Mouse (Mus musculus) lung, embryonic 14.5 days (tissue): ENCODE measurements around the gene Izumo1r. TPM values are rescaled to one million over a fixed set of nuclear protein-coding genes. Genes with fewer than 3 reads are reported as not detected.

Source experiments
- ATAC-seq: fragments of 200-750 bp; cut with Nextera tagmentation; 2 replicates; pipeline ENCODE4 v1.8.0; 2017; ENCODE audit warnings: mild to moderate bottlenecking, moderate TSS enrichment, moderate library complexity; ENCODE audit not compliant: insufficient read depth
- DNase-seq: peaks from one replicate; pipeline ENCODE4 v3.0.0-alpha.2; 2015
- H3K27ac ChIP-seq: fragments of 300-500 bp; sonication (generic); 2 replicates; pipeline ENCODE4 v1.5.1; 2014; ENCODE audit warnings: low read depth, mild to moderate bottlenecking, moderate library complexity
- H3K27me3 ChIP-seq: fragments of 300-500 bp; sonication (generic); 2 replicates; pipeline ENCODE4 v1.6.1; 2014; ENCODE audit warnings: low read length, control low read depth; ENCODE audit not compliant: insufficient read depth
- H3K36me3 ChIP-seq: fragments of 300-500 bp; sonication (generic); 2 replicates; pipeline ENCODE4 v1.6.1; 2014; ENCODE audit warnings: control low read depth; ENCODE audit not compliant: insufficient read depth
- H3K4me1 ChIP-seq: fragments of 300-500 bp; sonication (generic); 2 replicates; pipeline ENCODE4 v1.6.1; 2014; ENCODE audit warnings: antibody characterized with exemption, control low read depth; ENCODE audit not compliant: insufficient read depth
- H3K4me2 ChIP-seq: fragments of 300-500 bp; sonication (generic); 2 replicates; pipeline ENCODE4 v1.6.1; 2014; ENCODE audit warnings: mild to moderate bottlenecking
- H3K4me3 ChIP-seq: fragments of 300-500 bp; sonication (generic); 2 replicates; pipeline ENCODE4 v1.5.1; 2014; ENCODE audit warnings: low read depth, low read length
- H3K9ac ChIP-seq: fragments of 300-500 bp; sonication (generic); 2 replicates; pipeline ENCODE4 v1.6.1; 2014
- H3K9me3 ChIP-seq: fragments of 300-500 bp; sonication (generic); 2 replicates; pipeline ENCODE4 v1.6.1; 2016; ENCODE audit warnings: low read depth, low read length, control low read depth
- CTCF ChIP-seq: IDR thresholded peaks from 2 replicates; pipeline ENCODE4 v1.5.1; 2016; ENCODE audit warnings: antibody characterized with exemption, low read depth
- WGBS: fragments of 180-500 bp; shearing (Covaris S2); extraction: QIAGEN DNeasy Blood & Tissue Kit; methylation state at CpG from one replicate; pipeline ENCODE4 v1.1.7; 2014; 5-methylcytosine and 5-hydroxymethylcytosine counted together
- polyA plus RNA-seq: library from polyadenylated mRNA; unstranded; fragments of >200 nt; fragmentation: Nextera tagmentation; extraction: Ambion mirVana; gene quantifications from 2 replicates; pipeline ENCODE4 v1.2.1, GENCODE M21; 2014

The Izumo1r gene
- polyA plus RNA-seq, 1 experiment from 2014 or later: 0.34 TPM

DNA sequence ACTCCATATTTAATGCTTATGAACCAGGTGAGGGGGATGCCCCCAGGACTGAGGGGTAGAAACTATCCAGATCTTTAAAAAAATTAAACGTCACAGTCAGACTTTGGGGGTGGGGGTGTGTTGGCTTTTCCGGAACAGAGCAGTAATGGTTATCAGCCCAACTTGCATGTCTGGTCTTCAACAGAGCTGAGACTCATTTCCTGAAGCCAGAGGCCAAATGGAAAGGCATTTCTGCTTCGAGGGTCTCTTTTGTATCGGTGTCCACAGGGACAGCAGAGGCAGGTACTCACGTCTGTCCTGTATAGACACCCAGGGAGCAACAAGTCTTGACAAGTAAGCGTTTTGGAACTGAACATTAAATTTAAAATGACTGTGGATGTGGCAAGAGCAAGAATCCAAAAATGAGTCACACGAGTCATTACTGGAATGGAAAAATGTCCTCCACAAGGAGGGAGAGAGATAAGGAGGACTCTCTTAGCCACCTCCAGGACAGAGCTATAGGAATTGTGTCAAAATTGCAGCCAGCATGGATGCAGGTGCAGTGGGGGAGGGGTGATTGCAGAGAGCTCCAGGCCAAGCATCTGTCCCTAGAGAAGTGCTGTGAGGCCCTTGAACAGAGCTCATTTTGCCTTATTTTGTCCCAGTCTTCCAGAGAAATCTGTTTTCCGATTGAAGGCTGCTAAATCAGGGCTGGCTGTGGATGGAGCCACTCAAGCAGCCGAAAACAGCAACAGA, 1.2 kb upstream of the Izumo1r start:
- no peaks in the 10 kb centered on the region for H3K36me3 ChIP-seq

DNA sequence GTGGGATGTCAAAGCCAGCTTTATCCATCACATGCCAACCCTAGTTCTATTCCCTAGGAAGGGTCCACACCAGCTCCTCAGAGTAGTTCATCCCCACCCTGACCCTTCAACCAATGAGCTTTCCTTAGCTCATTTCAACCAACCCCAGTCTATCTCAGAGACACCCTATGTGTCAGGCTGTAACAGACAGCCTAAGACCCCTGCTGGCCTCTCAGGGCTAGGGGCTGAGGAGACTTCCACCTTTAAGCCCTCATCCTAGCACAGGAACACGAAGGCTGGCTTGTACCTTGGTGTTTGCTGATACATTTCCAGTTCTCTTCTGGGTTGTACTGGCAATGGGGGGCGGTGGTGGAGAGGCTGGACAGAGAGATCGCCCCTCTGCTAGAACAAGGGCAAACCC, 743 bp downstream of the Izumo1r start:
- H3K9ac ChIP-seq: no peak overlapping the region
- WGBS: 87% methylated on average over 3 of the region's 3 CpGs
- H3K9me3 ChIP-seq: no peaks in the 10 kb centered on the region
- H3K4me2 ChIP-seq: no peak overlapping the region
- ATAC-seq (no peak), DNase-seq (no peak)
- H3K27me3 ChIP-seq: no peaks in the 10 kb centered on the region
- no peak for TF ChIP-seq CTCF
- H3K4me3 ChIP-seq: no peak overlapping the region
- peaks cover 22% of the 10 kb centered on the region; the same call in 1 of the 2 replicates for H3K4me1 ChIP-seq
- H3K27ac ChIP-seq: no peak overlapping the region
- H3K36me3 ChIP-seq: no peaks in the 10 kb centered on the region

More for the DNA sequence above, 1.2 kb upstream of the Izumo1r start:
- TF ChIP-seq CTCF: no peak
- DNase-seq (peak; percentile 26), ATAC-seq (no peak)
- WGBS: 32% methylated on average over 9 of the region's 9 CpGs
- peaks cover 22% of the 10 kb centered on the region; the same call in 1 of the 2 replicates for H3K4me1 ChIP-seq
- no peaks in the 10 kb centered on the region for H3K9me3 ChIP-seq
- H3K9ac ChIP-seq: no peak overlapping the region
- no peak overlapping the region for H3K4me2 ChIP-seq
- no peak overlapping the region for H3K4me3 ChIP-seq
- H3K27ac ChIP-seq: no peak overlapping the region
- no peaks in the 10 kb centered on the region for H3K27me3 ChIP-seq

DNA sequence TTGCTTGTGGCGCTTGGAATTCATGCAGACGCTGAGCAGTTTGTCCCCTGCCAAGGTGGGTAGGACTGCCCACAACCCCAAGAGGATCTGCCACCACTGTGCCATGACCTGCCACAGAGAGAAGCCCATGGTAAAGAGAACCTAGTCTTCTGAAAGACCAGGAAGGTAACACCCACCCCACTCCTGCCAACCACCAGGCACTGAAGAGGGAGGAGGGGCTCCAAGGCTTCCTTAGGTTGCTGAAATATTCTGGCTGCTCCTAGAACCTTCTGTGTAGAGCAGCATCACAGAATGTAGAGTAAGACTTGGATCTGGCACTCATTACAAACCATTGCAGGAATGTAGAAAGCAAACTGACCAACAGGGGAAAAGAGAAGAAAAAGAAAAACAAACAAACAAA, 1.3 kb downstream of the Izumo1r start:
- Histone ChIP-seq H3K27me3 (no peaks in the 10 kb centered on the region), H3K27ac (no peak overlapping the region), H3K4me2 (no peak overlapping the region), H3K36me3 (no peaks in the 10 kb centered on the region), H3K4me3 (no peak overlapping the region), H3K9me3 (no peaks in the 10 kb centered on the region), H3K9ac (no peak overlapping the region), H3K4me1 (peaks cover 18% of the 10 kb centered on the region; the same call in 1 of the 2 replicates)
- no peak for DNase-seq
- 84% methylated on average over 2 of the region's 2 CpGs for WGBS
- no peak for TF ChIP-seq CTCF
- no peak for ATAC-seq

DNA sequence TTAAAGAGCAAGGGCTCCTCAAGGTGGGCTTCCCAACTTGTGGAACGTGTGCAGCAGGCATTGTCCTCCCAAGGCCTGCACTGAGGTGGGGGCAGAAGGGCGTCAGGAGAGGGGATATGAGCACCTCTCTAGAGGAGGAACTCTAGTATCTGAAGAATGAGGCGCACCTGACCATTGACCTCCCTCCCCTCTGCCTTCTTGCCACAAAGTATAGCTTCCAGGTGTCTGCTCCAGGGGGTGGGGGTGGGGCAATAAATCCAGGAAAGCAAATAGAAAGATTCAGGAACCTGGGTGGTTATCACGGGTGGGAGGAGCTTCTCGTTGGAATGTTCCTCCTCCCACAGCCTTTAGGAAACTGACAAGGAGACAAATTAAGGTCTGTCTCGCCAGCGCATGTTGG, 2.0 kb downstream of the Izumo1r start:
- ATAC-seq: no peak
- 34% methylated on average over 7 of the region's 7 CpGs for WGBS
- H3K4me2 ChIP-seq: no peak overlapping the region
- peak; percentile 54 for DNase-seq
- H3K4me3 ChIP-seq: no peak overlapping the region
- H3K27me3 ChIP-seq: no peaks in the 10 kb centered on the region
- no peaks in the 10 kb centered on the region for H3K9me3 ChIP-seq
- no peak overlapping the region for H3K9ac ChIP-seq
- no peak for TF ChIP-seq CTCF
- no peaks in the 10 kb centered on the region for H3K36me3 ChIP-seq
- H3K4me1 ChIP-seq: peaks cover 12% of the 10 kb centered on the region; the same call in 1 of the 2 replicates
- H3K27ac ChIP-seq: no peak overlapping the region

DNA sequence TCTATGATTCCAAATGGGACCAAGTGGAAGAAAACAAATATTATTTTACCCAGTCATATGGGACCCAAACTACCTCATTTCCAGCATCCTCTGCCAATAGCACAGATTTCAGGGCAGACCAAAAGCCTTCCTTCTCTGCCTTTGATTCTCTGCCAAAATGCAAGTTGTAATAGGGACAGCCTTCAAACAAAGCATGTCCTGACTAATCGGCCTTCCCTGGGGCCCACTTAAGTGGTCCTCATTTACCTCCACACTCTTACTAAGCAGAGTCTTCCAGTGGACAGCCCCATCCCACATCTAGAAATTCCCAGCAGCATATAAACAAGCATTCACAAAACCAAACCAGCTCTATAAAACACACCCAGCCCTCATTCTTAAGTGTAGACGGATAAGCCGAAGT, 6.6 kb downstream of the Izumo1r start:
- DNase-seq (peak; percentile 63), ATAC-seq (no peak; the same call in 1 of the 2 replicates)
- H3K9me3 ChIP-seq: no peaks in the 10 kb centered on the region
- H3K27me3 ChIP-seq: no peaks in the 10 kb centered on the region
- WGBS: 45% methylated on average over 3 of the region's 3 CpGs
- no peak overlapping the region for H3K4me2 ChIP-seq
- H3K4me1 ChIP-seq: no peaks in the 10 kb centered on the region
- no peaks in the 10 kb centered on the region for H3K36me3 ChIP-seq
- no peak overlapping the region for H3K9ac ChIP-seq
- no peak for TF ChIP-seq CTCF
- H3K4me3 ChIP-seq: no peak overlapping the region
- no peak overlapping the region; the same call in 1 of the 2 replicates for H3K27ac ChIP-seq

DNA sequence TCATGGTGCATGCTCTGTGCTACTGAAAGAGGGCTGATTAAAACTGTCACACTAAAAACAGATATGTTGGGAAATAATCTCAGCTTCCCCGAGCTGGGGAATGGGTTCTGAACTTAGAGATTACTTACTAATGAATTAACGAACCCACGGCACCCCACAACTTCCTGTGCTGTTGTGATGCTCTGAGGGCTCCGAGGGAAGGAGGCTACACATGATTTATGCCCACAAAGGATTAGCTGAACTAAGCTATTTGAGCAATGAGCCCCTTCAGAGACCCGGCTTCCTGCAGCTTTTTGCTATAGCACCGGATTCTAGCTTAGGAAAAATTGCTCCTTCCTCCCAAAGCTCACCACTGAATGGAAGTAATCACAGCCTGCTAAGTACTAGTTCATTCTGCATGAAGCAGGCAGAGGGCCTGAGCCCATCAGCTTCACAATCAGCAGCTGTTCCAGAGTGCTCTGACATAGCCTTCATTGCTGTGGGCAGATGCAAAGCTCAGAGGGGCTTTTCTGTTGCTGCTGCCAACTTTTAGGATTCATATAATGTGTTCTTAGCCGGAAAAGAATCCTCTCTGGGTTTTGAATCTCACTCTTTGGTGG, 8.4 kb downstream of the Izumo1r start:
- no peak overlapping the region for H3K4me3 ChIP-seq
- no peak for DNase-seq
- no peak overlapping the region; the same call in 1 of the 2 replicates for H3K27ac ChIP-seq
- WGBS: 50% methylated on average over 7 of the region's 7 CpGs
- H3K9ac ChIP-seq: no peak overlapping the region
- no peaks in the 10 kb centered on the region for H3K27me3 ChIP-seq
- H3K4me1 ChIP-seq: no peaks in the 10 kb centered on the region
- ATAC-seq: no peak
- TF ChIP-seq CTCF: no peak
- no peaks in the 10 kb centered on the region for H3K36me3 ChIP-seq
- H3K9me3 ChIP-seq: no peaks in the 10 kb centered on the region
- no peak overlapping the region for H3K4me2 ChIP-seq

DNA sequence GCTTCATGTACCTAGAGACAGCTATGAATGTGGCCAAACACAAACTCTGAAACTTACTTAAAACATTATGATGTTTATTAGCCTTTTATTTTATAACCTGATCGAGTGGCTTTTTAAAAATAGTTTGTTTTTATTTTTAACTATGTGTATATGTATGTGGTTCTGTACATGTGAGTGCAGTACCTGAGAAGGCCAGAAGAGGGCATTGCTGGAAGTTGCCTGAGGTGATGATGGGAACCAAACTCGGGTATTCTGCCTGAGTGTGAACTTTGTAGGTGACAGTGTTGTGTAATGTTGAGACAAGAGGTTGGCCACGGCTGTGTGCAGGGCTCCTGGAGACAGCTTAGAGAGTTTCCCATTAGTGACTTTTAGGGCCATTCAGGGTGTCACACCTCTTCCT, 9.1 kb downstream of the Izumo1r start:
- peak; percentile 38 for TF ChIP-seq CTCF
- Histone ChIP-seq H3K36me3 (no peaks in the 10 kb centered on the region), H3K4me2 (no peak overlapping the region), H3K4me3 (no peak overlapping the region), H3K9ac (no peak overlapping the region), H3K4me1 (no peaks in the 10 kb centered on the region), H3K27ac (no peak overlapping the region), H3K9me3 (no peaks in the 10 kb centered on the region), H3K27me3 (no peaks in the 10 kb centered on the region)
- no peak for ATAC-seq
- no peak for DNase-seq
- WGBS: 84% methylated on average over 3 of the region's 3 CpGs
